Mouse (Mus musculus) c-Kit-positive CD71-positive TER-119-positive erythroid progenitor cells, embryonic 14.5 days (primary cell): ENCODE results near the gene Apobec4.

ENCODE experiments used
- DNase-seq: peaks from one replicate; pipeline ENCODE4 v3.0.0-alpha.2; 2013; ENCODE audit warnings: low spot score

Gene Apobec4

GRCm38 (mm10) chr1:152750312-152750965 lies at the start of gene Apobec4:
Apobec4 (plus strand) TSS chr1:152750551.
- DNase-seq, result no peak

- no peak for DNase-seq
Observed at GRCm38 (mm10) chr1:152701066-152701465, 49.3 kb upstream of the Apobec4 start.

DNA sequence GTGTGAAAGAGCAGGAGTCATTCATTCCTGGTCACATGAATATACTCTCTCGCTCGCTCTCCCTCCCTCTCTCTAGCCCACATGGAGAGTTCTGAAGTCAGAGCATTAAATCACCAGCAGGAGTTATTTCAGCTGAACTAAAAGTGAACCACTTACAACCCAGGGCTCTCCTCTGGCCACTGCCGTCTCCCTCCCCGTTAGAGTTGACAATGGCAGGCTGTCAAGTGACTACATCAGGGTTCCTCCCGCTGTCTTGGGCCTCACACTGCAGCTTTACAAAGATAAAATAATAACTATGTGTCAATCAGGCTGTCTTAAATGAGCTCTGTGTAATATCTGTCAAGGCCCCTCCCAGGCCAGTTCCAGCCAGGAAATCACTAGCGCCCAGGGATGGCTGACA lies 47.4 kb upstream of the Apobec4 start:
- DNase-seq, result no peak

- no peak for DNase-seq
Observed at GRCm38 (mm10) chr1:152703941-152704340, 46.4 kb upstream of the Apobec4 start.

DNA sequence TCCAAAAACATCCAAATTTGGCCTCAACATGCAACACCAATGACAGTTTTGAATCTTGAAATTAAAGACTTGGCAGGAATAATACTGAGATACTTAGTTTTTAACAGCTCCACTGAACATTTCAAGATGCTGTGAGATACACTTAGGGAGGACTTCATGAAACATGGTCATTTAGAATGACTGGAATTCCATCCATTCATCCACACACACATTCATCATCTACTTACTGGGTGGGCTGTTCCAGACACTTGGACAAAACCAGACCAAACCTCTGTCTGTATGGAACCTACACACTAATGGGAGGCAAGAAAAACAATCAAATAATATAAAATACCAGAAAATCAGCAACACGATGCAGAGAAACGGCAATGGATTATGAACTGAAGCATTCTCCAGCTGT lies 42.8 kb upstream of the Apobec4 start:
- no peak for DNase-seq

GRCm38 (mm10) chr1:152711037-152711436 lies 39.3 kb upstream of the Apobec4 start:
- DNase-seq, result no peak

- no peak for DNase-seq
Observed at GRCm38 (mm10) chr1:152713924-152714323, 36.4 kb upstream of the Apobec4 start.

DNA sequence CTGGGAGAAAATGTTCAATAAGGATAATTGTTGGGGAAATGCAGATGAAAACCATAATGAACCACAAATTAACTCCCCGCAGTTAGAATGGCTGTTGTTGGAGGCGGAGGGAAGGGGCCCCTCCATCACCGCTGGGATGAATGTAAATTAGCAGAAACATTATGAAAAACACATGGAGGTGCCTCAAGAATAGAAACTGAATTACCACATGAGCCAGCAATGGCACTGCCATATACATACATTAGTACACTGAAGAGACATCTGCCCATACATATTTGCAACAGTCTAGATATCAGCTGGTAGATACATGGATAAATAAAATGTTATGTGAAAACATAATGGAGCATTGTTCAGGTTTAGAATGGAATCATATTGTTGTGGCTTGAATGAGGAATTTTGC lies 35.9 kb upstream of the Apobec4 start:
- no peak for DNase-seq

GRCm38 (mm10) chr1:152717329-152717728 lies 33.0 kb upstream of the Apobec4 start:
- DNase-seq, result no peak

GRCm38 (mm10) chr1:152718200-152718599 lies 32.2 kb upstream of the Apobec4 start:
- no peak for DNase-seq

DNA sequence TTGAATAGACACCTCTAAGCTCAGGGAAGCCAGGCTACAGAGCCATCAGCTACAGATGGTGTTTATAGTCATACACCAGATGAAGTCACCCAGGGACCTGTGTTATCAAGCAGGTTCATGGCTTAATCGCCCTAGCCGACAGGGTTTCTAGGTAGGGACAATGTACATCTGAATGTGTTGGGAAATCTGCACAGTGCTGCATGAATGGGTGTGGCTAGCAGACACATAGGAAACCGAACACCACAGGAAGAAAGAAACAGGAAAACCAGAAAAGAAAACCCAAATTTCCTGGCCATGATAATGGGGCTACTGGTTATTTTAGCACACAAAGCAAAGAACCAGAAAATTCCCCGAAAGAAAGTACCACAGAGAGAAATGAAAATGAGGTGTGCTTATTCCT lies 29.4 kb upstream of the Apobec4 start:
- no peak for DNase-seq

- DNase-seq, result no peak
Observed at GRCm38 (mm10) chr1:152721535-152722198, 28.7 kb upstream of the Apobec4 start.

- DNase-seq, result peak; percentile 17
Observed at GRCm38 (mm10) chr1:152724286-152724685, 26.1 kb upstream of the Apobec4 start.

DNA sequence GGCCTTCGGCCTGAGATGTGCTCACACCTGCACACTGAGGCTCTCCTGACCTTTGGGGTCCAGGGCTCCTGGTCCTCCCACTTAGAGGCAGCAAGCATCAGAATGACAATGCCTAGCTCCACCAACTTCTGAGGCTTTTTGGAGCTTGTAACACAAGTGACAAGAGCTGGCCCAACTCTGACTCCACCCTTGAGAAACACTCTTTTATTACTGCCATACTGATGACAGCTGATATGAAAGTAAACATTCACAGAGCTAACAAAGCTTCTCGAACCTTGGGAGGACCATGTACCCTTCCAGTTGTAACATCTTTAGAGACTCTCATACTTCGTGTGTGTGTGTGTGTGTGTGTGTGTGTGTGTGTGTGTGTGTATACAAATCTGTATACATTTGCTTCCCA lies 24.3 kb upstream of the Apobec4 start:
- no peak for DNase-seq

DNA sequence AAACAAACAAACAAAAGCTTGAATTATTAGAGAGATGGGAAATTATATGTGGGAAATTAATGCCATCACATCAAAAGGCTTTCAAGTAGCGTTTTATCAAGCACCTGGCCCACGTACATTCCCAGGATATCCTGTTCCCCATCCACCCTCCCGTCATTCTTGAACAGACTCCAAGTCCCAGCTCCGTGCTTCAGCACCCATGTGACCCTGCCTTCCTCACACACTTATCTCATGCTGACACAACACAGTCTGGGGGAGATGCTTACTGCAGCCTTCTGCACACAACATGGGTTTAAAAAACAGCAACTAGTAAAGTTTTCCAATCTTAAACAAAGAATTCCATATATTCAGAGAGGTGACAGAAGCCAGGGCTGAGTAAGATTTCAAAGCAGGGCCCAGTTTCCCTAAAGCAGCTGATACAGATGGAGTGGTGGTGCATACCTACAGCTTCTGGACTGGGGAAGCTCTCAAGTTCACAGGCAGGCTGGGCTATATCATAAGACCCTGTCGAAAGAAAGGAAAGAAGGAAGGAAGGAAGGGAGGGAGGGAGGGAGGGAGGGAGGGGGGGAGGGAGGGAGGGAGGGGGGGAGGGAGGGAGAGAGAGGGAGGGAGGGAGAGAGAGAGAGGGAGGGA lies 22.6 kb upstream of the Apobec4 start:
- no peak for DNase-seq

DNA sequence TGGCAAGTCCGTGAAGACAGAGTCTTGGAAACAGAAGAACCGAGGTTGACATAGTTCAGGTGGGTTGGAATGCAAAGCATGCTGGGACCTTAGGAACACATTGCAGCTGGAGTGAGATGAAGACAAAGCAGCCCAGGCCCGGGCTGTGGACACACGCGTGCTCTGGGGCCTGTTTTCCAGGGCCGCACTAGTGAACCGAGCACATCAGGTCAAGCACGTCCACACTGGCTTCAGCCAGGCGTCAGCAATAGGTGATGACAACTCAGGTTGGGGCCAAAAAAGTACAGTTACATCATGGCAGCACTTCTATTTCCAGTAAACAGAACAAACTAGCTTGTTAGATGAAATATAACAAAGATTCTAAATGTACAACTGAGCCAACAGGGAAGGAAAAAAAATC lies 11.6 kb upstream of the Apobec4 start:
- DNase-seq, result no peak

DNA sequence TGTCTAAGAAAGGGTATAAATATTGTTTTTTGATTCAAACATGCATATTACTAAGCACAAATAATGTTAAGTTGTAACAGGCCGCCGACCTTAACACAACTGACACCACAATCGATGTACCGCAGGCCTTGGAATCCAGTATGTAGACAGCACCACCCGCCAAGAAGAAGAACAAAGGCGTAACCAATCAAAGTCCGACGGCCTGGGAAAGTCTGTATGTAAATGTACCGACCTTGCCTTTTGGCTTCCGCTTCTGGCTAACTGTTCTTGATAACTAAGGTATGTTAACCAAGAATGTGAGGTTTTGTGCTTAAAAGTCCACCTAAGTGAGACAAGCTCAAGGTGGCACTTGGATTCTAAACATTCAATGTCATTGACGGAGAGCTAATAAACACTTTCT lies 11.0 kb upstream of the Apobec4 start:
- no peak for DNase-seq

GRCm38 (mm10) chr1:152743095-152743826 lies 7.1 kb upstream of the Apobec4 start:
- no peak for DNase-seq

DNA sequence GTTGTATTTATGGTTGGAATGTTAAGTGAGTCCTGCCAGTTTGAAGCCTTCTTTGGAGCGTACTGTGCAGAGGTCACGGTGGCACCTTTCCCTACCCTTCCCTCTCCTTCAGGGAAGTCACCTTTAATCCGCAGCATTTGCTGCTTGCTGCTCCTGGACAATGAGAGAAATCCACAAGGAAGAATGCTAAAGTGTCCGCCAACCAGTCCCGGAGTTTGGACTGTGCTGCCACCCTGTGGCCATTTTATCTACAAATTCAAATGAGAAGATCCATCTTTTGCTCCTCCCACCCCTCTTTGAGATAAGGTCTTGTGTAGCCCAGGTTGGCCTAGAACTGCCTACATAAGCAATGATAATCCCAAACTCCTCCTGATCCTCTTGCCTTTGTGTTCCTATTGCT lies 3.9 kb upstream of the Apobec4 start:
- DNase-seq, result peak; percentile 33

- DNase-seq, result no peak
Observed at GRCm38 (mm10) chr1:152749276-152749675, 1.1 kb upstream of the Apobec4 start.

DNA sequence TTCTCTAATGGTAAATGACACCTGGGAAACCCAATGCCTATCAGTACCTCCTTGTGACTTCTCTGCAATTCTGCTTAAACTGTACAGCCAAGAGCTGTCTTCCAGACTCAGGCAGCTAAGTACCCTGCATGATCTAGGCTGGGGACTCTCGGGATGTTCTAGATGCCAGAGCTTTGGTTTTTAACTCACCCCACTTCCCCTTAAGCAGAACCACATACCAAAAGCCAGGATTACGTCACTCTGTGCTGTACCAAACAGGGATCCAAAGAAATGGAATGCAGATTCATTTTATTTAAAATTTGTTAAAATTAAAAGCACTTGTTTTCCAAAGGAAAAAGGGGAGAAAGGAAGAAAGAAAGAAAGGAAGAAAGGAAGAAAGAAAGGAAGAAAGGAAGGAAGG lies 11.4 kb downstream of the Apobec4 start:
- no peak for DNase-seq

DNA sequence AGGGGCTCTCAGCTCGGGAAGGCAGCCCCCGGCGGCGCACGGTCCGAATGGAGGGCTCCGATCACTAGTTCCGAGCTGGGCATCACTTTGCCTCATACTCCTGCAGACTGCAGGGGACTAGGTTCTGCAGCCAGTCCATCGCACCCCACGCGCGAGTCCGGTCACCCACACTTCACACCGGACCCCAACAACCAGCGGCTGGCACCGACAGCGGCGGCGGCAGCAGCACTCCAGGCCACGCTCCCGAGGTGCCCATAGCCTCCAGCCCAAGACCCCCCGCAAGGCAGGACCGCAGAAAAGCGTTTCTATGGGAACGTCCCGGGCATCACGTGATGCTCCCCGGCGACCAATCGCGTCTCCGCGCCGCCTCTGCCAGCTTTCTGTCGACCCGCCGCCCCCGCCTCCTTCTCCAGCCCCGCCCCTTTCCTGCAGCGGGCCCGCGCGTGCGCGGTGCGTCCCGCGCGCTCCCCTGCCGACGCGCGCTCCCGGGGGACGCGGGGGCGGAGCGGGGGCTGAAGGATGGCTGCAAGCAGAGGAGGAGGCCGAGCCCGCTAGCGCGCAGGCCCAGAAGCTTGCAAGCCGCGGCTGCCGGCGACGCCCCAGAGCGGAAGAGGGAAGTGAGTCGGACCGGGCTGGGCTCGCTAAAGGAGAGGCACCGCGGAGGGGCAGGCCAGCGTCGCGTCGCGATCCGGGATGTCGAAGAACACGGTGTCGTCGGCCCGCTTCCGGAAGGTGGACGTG lies 15.9 kb downstream of the Apobec4 start, which contains the start of the genes Rgl1 and Arpc5:
TSS of gene Rgl1 (minus strand) at position 320 of the 741 bp plus-strand sequence.
TSS of gene Arpc5 (plus strand) at position 511 of the 741 bp plus-strand sequence.
- DNase-seq, result peak; percentile 90
